Comparison of ENCODE assay signal across 13 mouse cellular contexts in genomic region chr3:157082808-157083784, GRCm38 (mm10).
DNase-seq lines count a peak whose midpoint lies in the region; ATAC-seq and TF ChIP-seq lines count a peak whose summit lies in the region.
"Had no signal": no experiment of that assay in that cellular context is flagged by ENCODE, and none has a peak within 500 bp of the region (broad histone marks: within the 10 kb centered on the region; RNA-seq: fewer than 3 reads in every experiment).

No protein-coding gene starts in this region.

- TF ChIP-seq EP300 in liver, embryonic 14.5 days (IDR thresholded peaks at IDR 0.05; ENCODE audit: low read depth), result no peak
- TF ChIP-seq EP300 in liver, postnatal 0 days (IDR thresholded peaks at IDR 0.05; ENCODE audit: low read depth), result no peak

- no peak overlapping the region for H3K4me2 ChIP-seq in forebrain, embryonic 13.5 days
- no peak overlapping the region for H3K4me2 ChIP-seq in forebrain, embryonic 11.5 days (ENCODE audit: low read depth, low read length, severe bottlenecking)
- H3K4me2 ChIP-seq in liver, embryonic 14.5 days (ENCODE audit: low read depth), result no peak overlapping the region
- no peak overlapping the region for H3K4me2 ChIP-seq in liver, postnatal 0 days (ENCODE audit: low read depth, low read length)
- no peak overlapping the region for H3K4me2 ChIP-seq in forebrain, embryonic 14.5 days (ENCODE audit: low read length)
- H3K4me2 ChIP-seq in liver, embryonic 16.5 days (ENCODE audit: low read depth, low read length), result no peak overlapping the region
- H3K4me2 ChIP-seq: heart, embryonic 13.5 days had no signal

- H3K4me3 ChIP-seq in forebrain, embryonic 13.5 days, result no peak overlapping the region
- H3K4me3 ChIP-seq in forebrain, embryonic 11.5 days (ENCODE audit: low read depth, low read length), result no peak overlapping the region
- H3K4me3 ChIP-seq in liver, embryonic 14.5 days (ENCODE audit: insufficient read depth in 1 of 2, low read depth in 2 of 2, low read length in 2 of 2), result no peak overlapping the region
- H3K4me3 ChIP-seq in liver, postnatal 0 days (ENCODE audit: low read depth, low read length), result no peak overlapping the region
- H3K4me3 ChIP-seq in forebrain, embryonic 14.5 days (ENCODE audit: low read depth, low read length), result no peak overlapping the region
- H3K4me3 ChIP-seq in liver, embryonic 16.5 days (ENCODE audit: low read depth, low read length), result no peak overlapping the region
- H3K4me3 ChIP-seq: erythroblast, embryonic 14.5 days; heart, embryonic 13.5 days had no signal

- no peak overlapping the region for H3K9ac ChIP-seq in forebrain, embryonic 13.5 days
- H3K9ac ChIP-seq in forebrain, embryonic 11.5 days (ENCODE audit: low read length), result no peak overlapping the region
- H3K9ac ChIP-seq in liver, embryonic 14.5 days (replicated peaks), result no peak overlapping the region
- H3K9ac ChIP-seq in liver, postnatal 0 days (replicated peaks), result no peak overlapping the region
- no peak overlapping the region for H3K9ac ChIP-seq in forebrain, embryonic 14.5 days (ENCODE audit: low read length)
- no peak overlapping the region for H3K9ac ChIP-seq in liver, embryonic 16.5 days (ENCODE audit: low read depth, low read length)
- H3K9ac ChIP-seq: heart, embryonic 13.5 days had no signal

- DNase-seq in forebrain, embryonic 11.5 days (ENCODE audit: low spot score), result no peak
- no peak for DNase-seq in liver, embryonic 14.5 days (ENCODE audit: low read depth in 3 of 3, low spot score in 3 of 3)
- no peak for DNase-seq in liver, postnatal 0 days
- DNase-seq in forebrain, embryonic 14.5 days (ENCODE audit: low spot score), result peak; percentile 17
- DNase-seq in thymus, postnatal 25 days, result no peak
- no peak for DNase-seq in left cerebral cortex, adult 11 months (ENCODE audit: low spot score)
- DNase-seq: thymus, postnatal 4 days had no signal

- H3K27ac ChIP-seq in forebrain, embryonic 13.5 days, result no peak overlapping the region
- H3K27ac ChIP-seq in forebrain, embryonic 11.5 days (ENCODE audit: low read depth, low read length), result no peak overlapping the region
- H3K27ac ChIP-seq in liver, embryonic 14.5 days, result no peak overlapping the region
- no peak overlapping the region for H3K27ac ChIP-seq in liver, postnatal 0 days (ENCODE audit: low read depth)
- no peak overlapping the region for H3K27ac ChIP-seq in forebrain, embryonic 14.5 days (ENCODE audit: low read depth, low read length)
- H3K27ac ChIP-seq in liver, embryonic 16.5 days (ENCODE audit: low read length), result no peak overlapping the region
- H3K27ac ChIP-seq: heart, embryonic 13.5 days; kidney, postnatal 0 days; macrophage had no signal

- 81% methylated on average over 8 of the region's 8 CpGs for WGBS in forebrain, embryonic 13.5 days
- WGBS in forebrain, embryonic 11.5 days, result 82% methylated on average over 8 of the region's 8 CpGs
- WGBS in liver, embryonic 14.5 days (ENCODE audit: insufficient replicate concordance), result 61% methylated on average over 8 of the region's 8 CpGs
- 71% methylated on average over 8 of the region's 8 CpGs for WGBS in liver, postnatal 0 days (ENCODE audit: insufficient replicate concordance)
- 77% methylated on average over 8 of the region's 8 CpGs for WGBS in forebrain, embryonic 14.5 days
- WGBS in liver, embryonic 16.5 days (ENCODE audit: insufficient replicate concordance), result 61% methylated on average over 8 of the region's 8 CpGs

- no peaks in the 10 kb centered on the region for H3K27me3 ChIP-seq in forebrain, embryonic 13.5 days
- H3K27me3 ChIP-seq in forebrain, embryonic 11.5 days (ENCODE audit: control insufficient read depth, insufficient read depth, low read length), result no peaks in the 10 kb centered on the region
- H3K27me3 ChIP-seq in liver, embryonic 14.5 days (ENCODE audit: control insufficient read depth, insufficient read depth, low read length), result no peaks in the 10 kb centered on the region
- no peaks in the 10 kb centered on the region for H3K27me3 ChIP-seq in liver, postnatal 0 days (ENCODE audit: insufficient read depth, low read length)
- H3K27me3 ChIP-seq in forebrain, embryonic 14.5 days (replicated peaks; ENCODE audit: control insufficient read depth, insufficient read depth, low read length), result no peaks in the 10 kb centered on the region
- H3K27me3 ChIP-seq in liver, embryonic 16.5 days (ENCODE audit: control insufficient read depth, insufficient read depth, low read depth, low read length), result no peaks in the 10 kb centered on the region
- H3K27me3 ChIP-seq: heart, embryonic 13.5 days had no signal

- 0 out of 2 replicates have a peak, but pooled peaks cover 4% of the 10 kb centered on the region for H3K4me1 ChIP-seq in forebrain, embryonic 13.5 days
- no peaks in the 10 kb centered on the region for H3K4me1 ChIP-seq in forebrain, embryonic 11.5 days (replicated peaks; ENCODE audit: control insufficient read depth, insufficient read depth, low read length)
- H3K4me1 ChIP-seq in liver, embryonic 14.5 days (replicated peaks; ENCODE audit: control insufficient read depth in 2 of 2, insufficient read depth in 2 of 2, low read length in 1 of 2), result peaks cover 0 to 2% of the 10 kb centered on the region in 2 experiments; a peak in 2 of 4 replicates
- no peaks in the 10 kb centered on the region for H3K4me1 ChIP-seq in liver, postnatal 0 days (ENCODE audit: insufficient read depth)
- H3K4me1 ChIP-seq in forebrain, embryonic 14.5 days (ENCODE audit: control insufficient read depth, insufficient read depth, low read length), result no peaks in the 10 kb centered on the region
- no peaks in the 10 kb centered on the region for H3K4me1 ChIP-seq in liver, embryonic 16.5 days (ENCODE audit: control insufficient read depth, low read depth, low read length)

- peak; percentile 62; the same call in 1 of the 2 replicates for ATAC-seq in forebrain, embryonic 13.5 days
- no peak for ATAC-seq in forebrain, embryonic 11.5 days (replicated peaks; ENCODE audit: low FRiP score)
- ATAC-seq in liver, embryonic 14.5 days (ENCODE audit: insufficient read depth), result 0 out of 2 replicates have a peak, but pooled peaks have one; percentile 13
- no peak for ATAC-seq in liver, postnatal 0 days
- no peak; the same call in 1 of the 2 replicates for ATAC-seq in forebrain, embryonic 14.5 days
- peak; percentile 66 for ATAC-seq in liver, embryonic 16.5 days (ENCODE audit: low read depth)

- H3K9me3 ChIP-seq in forebrain, embryonic 13.5 days (replicated peaks), result no peaks in the 10 kb centered on the region
- H3K9me3 ChIP-seq in forebrain, embryonic 11.5 days (ENCODE audit: control insufficient read depth, low read length), result no peaks in the 10 kb centered on the region
- H3K9me3 ChIP-seq in liver, embryonic 14.5 days (ENCODE audit: control insufficient read depth, low read length), result no peaks in the 10 kb centered on the region
- no peaks in the 10 kb centered on the region for H3K9me3 ChIP-seq in liver, postnatal 0 days (ENCODE audit: low read length)
- no peaks in the 10 kb centered on the region for H3K9me3 ChIP-seq in forebrain, embryonic 14.5 days (replicated peaks; ENCODE audit: control insufficient read depth, low read length)
- no peaks in the 10 kb centered on the region for H3K9me3 ChIP-seq in liver, embryonic 16.5 days (replicated peaks; ENCODE audit: control insufficient read depth, low read length)
- H3K9me3 ChIP-seq: heart, embryonic 13.5 days had no signal

- no peaks in the 10 kb centered on the region for H3K36me3 ChIP-seq in forebrain, embryonic 13.5 days (ENCODE audit: poor library complexity, severe bottlenecking)
- H3K36me3 ChIP-seq in forebrain, embryonic 11.5 days (ENCODE audit: control insufficient read depth, insufficient read depth, low read length), result no peaks in the 10 kb centered on the region
- H3K36me3 ChIP-seq in liver, embryonic 14.5 days (replicated peaks; ENCODE audit: control insufficient read depth, insufficient read depth, low read depth), result no peaks in the 10 kb centered on the region
- no peaks in the 10 kb centered on the region for H3K36me3 ChIP-seq in liver, postnatal 0 days (replicated peaks; ENCODE audit: insufficient read depth, low read length)
- H3K36me3 ChIP-seq in forebrain, embryonic 14.5 days (ENCODE audit: control insufficient read depth, insufficient read depth, low read length), result no peaks in the 10 kb centered on the region
- no peaks in the 10 kb centered on the region for H3K36me3 ChIP-seq in liver, embryonic 16.5 days (ENCODE audit: control insufficient read depth, insufficient read depth)
- H3K36me3 ChIP-seq: heart, embryonic 13.5 days had no signal

- TF ChIP-seq CTCF in liver, embryonic 14.5 days (IDR thresholded peaks at IDR 0.05; ENCODE audit: low read depth), result no peak
- TF ChIP-seq CTCF in liver, postnatal 0 days (IDR thresholded peaks at IDR 0.05; ENCODE audit: low read depth), result no peak

Comparison
In these comparisons a context has a peak if more than half of its experiments do, and no peak if none do; other contexts are left out.
1. ATAC-seq: peak in forebrain, embryonic 13.5 days (single experiment), liver, embryonic 14.5 days (single experiment) and liver, embryonic 16.5 days (single experiment); none in forebrain, embryonic 11.5 days (single experiment), liver, postnatal 0 days (single experiment) and forebrain, embryonic 14.5 days (single experiment).